Mouse (Mus musculus): Measurements from ENCODE around the gene Rps6ka1. TPM values are rescaled to one million over a fixed set of nuclear protein-coding genes. Genes with fewer than 3 reads are reported as not detected.
"Not testable (repeated sequence)": the region's sequence is repeated elsewhere in the genome, so short reads cannot be mapped to it uniquely, and the experiment has no call there.

The Rps6ka1 gene
- total and polyA plus RNA-seq, 2 experiments from 2014 or later: 5.9 to 8.0 TPM

DNA sequence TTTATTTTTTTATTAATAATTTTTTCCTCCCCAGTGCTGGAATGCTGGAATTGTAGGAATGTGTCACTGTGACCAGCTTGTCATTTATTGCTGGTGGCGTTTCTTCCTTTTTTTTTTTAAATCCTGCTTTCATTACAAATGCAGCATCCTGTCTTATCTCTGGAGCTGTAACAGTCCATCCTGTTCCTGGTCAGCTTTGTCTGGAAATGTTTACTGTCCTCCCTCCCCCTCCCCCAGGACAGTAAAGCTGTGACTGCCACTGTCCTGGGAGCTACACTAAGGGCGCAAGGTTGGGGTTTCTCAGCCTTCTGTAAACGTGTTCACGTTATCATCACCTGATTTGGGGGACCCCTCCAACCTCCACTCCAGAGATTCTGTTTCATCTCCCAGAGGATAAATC, 37.6 kb upstream of the Rps6ka1 start:
- Histone ChIP-seq H3K4me1 (ENCODE audit: control insufficient read depth, insufficient read depth) (no peaks in the 10 kb centered on the region), H3K9me3 (replicated peaks; ENCODE audit: control insufficient read depth, low read length) (no peaks in the 10 kb centered on the region), H3K36me3 (replicated peaks; ENCODE audit: control insufficient read depth, insufficient read depth, low read length) (no peaks in the 10 kb centered on the region), H3K27ac (ENCODE audit: low read depth) (no peak overlapping the region), H3K27me3 (ENCODE audit: control insufficient read depth, insufficient read depth, low read length) (no peaks in the 10 kb centered on the region), H3K9ac (replicated peaks; ENCODE audit: low read depth, low read length) (no peak overlapping the region), H3K4me2 (ENCODE audit: low read depth, low read length) (no peak overlapping the region), H3K4me3 (ENCODE audit: low read depth, low read length) (no peak overlapping the region)
- WGBS: 35% methylated on average over 4 of the region's 4 CpGs
- DNase-seq (ENCODE audit: low spot score) (peak; percentile 54), ATAC-seq (ENCODE audit: insufficient read depth, low read depth) (0 out of 2 replicates have a peak, but pooled peaks have one; percentile 49)
- TF ChIP-seq EP300 (IDR thresholded peaks at IDR 0.05; ENCODE audit: low read depth) (no peak), CTCF (IDR thresholded peaks at IDR 0.05; ENCODE audit: low read depth) (no peak)

DNA sequence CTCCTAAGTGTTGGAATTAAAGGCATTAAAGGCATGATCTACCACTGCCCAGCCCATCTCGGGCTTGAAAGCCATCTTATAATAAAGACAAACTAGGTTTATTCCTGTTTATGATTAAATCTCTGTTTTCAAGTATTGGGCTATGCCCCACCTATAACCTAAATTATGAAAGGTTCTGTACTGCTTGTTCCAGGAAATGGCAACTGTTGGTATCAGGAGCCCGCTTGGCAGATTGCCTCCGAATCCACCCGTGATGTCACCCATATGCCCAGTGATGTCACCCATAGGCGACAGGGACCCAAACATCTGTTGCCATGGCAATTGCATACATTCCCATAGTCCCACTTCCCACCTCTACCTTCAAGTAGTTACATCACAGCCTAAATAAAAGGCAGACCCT, 36.1 kb upstream of the Rps6ka1 start:
- Histone ChIP-seq H3K9ac (replicated peaks; ENCODE audit: low read depth, low read length) (no peak overlapping the region), H3K4me1 (ENCODE audit: control insufficient read depth, insufficient read depth) (no peaks in the 10 kb centered on the region), H3K9me3 (replicated peaks; ENCODE audit: control insufficient read depth, low read length) (no peaks in the 10 kb centered on the region), H3K4me3 (ENCODE audit: low read depth, low read length) (no peak overlapping the region), H3K36me3 (replicated peaks; ENCODE audit: control insufficient read depth, insufficient read depth, low read length) (no peaks in the 10 kb centered on the region), H3K4me2 (ENCODE audit: low read depth, low read length) (no peak overlapping the region), H3K27me3 (ENCODE audit: control insufficient read depth, insufficient read depth, low read length) (no peaks in the 10 kb centered on the region), H3K27ac (ENCODE audit: low read depth) (no peak overlapping the region)
- TF ChIP-seq EP300 (IDR thresholded peaks at IDR 0.05; ENCODE audit: low read depth): no peak
- TF ChIP-seq CTCF (IDR thresholded peaks at IDR 0.05; ENCODE audit: low read depth): no peak
- ATAC-seq (ENCODE audit: insufficient read depth, low read depth): no peak
- 86% methylated on average over 5 of the region's 5 CpGs for WGBS
- DNase-seq (ENCODE audit: low spot score): no peak

DNA sequence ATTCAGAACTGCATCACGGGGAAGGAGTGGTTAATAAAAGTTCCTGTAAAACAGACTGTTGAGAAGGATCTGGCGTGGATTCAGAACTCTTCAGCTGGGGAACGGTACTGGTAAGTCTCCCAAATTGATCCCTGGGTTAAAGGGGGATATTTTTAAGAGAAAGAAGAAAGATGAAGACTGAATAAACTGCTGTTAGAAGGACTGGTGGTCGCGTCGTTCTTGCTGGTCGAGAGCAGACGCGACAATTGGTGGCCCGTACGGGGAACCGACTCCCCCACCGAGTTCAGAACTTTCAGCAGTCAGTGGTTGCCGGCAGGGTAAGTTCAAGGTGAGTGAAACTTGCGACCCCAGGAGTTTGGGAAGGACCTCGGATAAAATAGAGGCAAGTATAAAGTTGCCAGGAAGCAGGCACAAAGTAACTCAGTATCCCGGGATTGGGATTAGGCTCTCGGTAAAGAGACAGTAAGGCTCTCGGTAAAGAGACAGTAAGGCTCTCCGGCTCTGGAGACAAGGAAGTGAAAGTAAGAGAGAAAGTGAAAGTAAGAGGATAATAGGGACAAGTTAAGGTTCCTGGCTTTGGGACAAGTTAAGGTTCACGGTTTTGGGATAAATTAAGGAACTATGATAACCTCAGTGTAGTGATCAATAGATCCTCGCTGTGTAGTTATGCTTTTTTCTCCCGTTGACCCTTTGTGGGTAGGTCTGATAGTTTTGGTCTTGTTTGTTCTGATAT, 30.7 kb upstream of the Rps6ka1 start:
- not testable (repeated sequence) for H3K9me3 ChIP-seq (replicated peaks; ENCODE audit: control insufficient read depth, low read length); H3K36me3 ChIP-seq (replicated peaks; ENCODE audit: control insufficient read depth, insufficient read depth, low read length); H3K4me1 ChIP-seq (ENCODE audit: control insufficient read depth, insufficient read depth); H3K9ac ChIP-seq (replicated peaks; ENCODE audit: low read depth, low read length); H3K27me3 ChIP-seq (ENCODE audit: control insufficient read depth, insufficient read depth, low read length); ATAC-seq (ENCODE audit: insufficient read depth, low read depth); H3K27ac ChIP-seq (ENCODE audit: low read depth); DNase-seq (ENCODE audit: low spot score); H3K4me3 ChIP-seq (ENCODE audit: low read depth, low read length); H3K4me2 ChIP-seq (ENCODE audit: low read depth, low read length)
- 75% methylated on average over 16 of the region's 23 CpGs for WGBS

DNA sequence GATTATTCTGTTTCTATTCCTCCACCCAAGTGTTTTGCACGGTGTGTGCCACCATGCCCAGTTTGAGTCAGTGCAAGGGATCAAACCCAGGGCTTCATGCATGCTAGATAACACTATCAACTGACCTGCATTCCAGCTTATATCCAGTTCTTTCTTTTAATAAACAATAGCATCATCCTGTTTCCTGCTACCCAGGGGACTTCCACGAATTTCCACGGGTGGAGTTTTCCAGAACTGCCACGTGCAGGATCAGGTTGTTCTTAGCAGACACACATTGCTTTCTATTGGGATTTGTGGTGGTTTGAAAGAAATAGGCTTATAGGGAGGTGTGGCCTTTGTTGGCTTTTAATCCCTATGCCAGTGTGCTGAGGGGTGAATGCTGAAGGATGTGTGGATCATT, 24.4 kb upstream of the Rps6ka1 start:
- H3K4me1 ChIP-seq (ENCODE audit: control insufficient read depth, insufficient read depth): peaks cover 10% of the 10 kb centered on the region; the same call in 1 of the 2 replicates
- no peaks in the 10 kb centered on the region for H3K9me3 ChIP-seq (replicated peaks; ENCODE audit: control insufficient read depth, low read length)
- WGBS: 51% methylated on average over 4 of the region's 4 CpGs
- H3K4me2 ChIP-seq (ENCODE audit: low read depth, low read length): no peak overlapping the region
- H3K4me3 ChIP-seq (ENCODE audit: low read depth, low read length): no peak overlapping the region
- TF ChIP-seq CTCF (IDR thresholded peaks at IDR 0.05; ENCODE audit: low read depth) (no peak), EP300 (IDR thresholded peaks at IDR 0.05; ENCODE audit: low read depth) (no peak)
- no peaks in the 10 kb centered on the region for H3K36me3 ChIP-seq (replicated peaks; ENCODE audit: control insufficient read depth, insufficient read depth, low read length)
- no peaks in the 10 kb centered on the region for H3K27me3 ChIP-seq (ENCODE audit: control insufficient read depth, insufficient read depth, low read length)
- no peak overlapping the region for H3K9ac ChIP-seq (replicated peaks; ENCODE audit: low read depth, low read length)
- ATAC-seq (ENCODE audit: insufficient read depth, low read depth): no peak
- no peak overlapping the region for H3K27ac ChIP-seq (ENCODE audit: low read depth)
- no peak for DNase-seq (ENCODE audit: low spot score)

DNA sequence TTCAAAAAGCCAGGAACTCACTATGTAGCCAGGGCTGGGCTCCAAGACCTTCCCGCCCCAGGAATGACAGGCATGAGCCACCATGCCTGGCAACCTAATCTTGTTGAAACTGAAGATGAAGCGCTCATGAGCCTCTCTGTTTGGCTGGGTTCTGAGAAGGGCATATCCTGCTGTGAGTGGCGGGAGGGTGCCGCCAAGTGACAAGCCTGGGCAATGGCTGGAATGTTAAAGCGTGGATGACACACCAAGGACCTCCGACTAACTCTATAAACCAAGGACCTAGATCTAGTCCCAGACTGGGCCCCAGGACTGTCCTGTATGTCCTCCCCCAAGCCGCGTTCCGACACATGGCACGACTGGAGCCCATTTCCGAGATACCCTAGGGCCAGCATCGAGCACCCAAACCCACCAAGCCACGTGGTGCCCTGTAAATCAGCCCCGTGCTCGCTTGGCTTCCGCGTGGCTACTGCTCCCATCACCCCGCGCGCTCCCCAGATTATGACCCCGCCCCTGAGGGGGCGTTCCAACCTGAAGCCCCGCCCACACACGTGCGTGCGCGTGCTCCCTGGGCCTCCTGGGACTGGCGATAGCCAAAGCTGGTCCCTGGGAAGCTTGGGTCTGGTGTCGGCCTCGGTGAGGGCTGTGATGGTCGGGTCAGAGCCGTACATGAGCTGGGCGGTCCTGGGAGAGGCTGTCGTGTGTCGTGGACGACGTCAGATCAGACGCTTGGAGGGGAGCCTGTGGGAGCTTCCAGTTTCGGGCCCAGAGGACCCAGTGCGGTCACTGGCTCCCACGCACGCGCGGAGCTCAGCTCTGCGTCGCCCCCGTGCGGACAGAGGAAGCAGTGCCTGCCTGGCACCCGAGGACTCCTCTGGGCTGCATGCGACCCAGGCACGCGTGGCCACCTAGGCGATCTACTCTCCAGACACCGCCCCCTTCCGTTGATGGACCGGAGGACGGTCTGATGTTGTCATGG, 22.9 kb upstream of the Rps6ka1 start:
- H3K9me3 ChIP-seq (replicated peaks; ENCODE audit: control insufficient read depth, low read length): no peaks in the 10 kb centered on the region
- H3K27me3 ChIP-seq (ENCODE audit: control insufficient read depth, insufficient read depth, low read length): no peaks in the 10 kb centered on the region
- TF ChIP-seq CTCF (IDR thresholded peaks at IDR 0.05; ENCODE audit: low read depth): peak; percentile 91
- TF ChIP-seq EP300 (IDR thresholded peaks at IDR 0.05; ENCODE audit: low read depth): peak; percentile 78
- DNase-seq (ENCODE audit: low spot score): peak; percentile 90
- peak overlapping the region; percentile 85 for H3K27ac ChIP-seq (ENCODE audit: low read depth)
- peaks cover 10% of the 10 kb centered on the region; the same call in 1 of the 2 replicates for H3K4me1 ChIP-seq (ENCODE audit: control insufficient read depth, insufficient read depth)
- under 1% methylated on average over 57 of the region's 57 CpGs for WGBS
- peak; percentile 91 for ATAC-seq (ENCODE audit: insufficient read depth, low read depth)
- H3K4me3 ChIP-seq (ENCODE audit: low read depth, low read length): peak overlapping the region; percentile 52
- H3K36me3 ChIP-seq (replicated peaks; ENCODE audit: control insufficient read depth, insufficient read depth, low read length): no peaks in the 10 kb centered on the region
- peak overlapping the region; percentile 27; the same call in 1 of the 2 replicates for H3K9ac ChIP-seq (replicated peaks; ENCODE audit: low read depth, low read length)
- peak overlapping the region; percentile 67 for H3K4me2 ChIP-seq (ENCODE audit: low read depth, low read length)

Measured in heart, postnatal 0 days (tissue).